Mouse (Mus musculus) midbrain, embryonic 14.5 days (tissue): ENCODE measurements at regions not wholly inside any gene's neighbourhood (a gene's known extent, or its start where the extent isn't known, plus 50 kb on each side); places are given as distances from the start of the nearest gene placed in this dataset.

Experiments
- ATAC-seq: fragments of 200-750 bp; cut with Nextera tagmentation; 2 replicates; pipeline ENCODE4 v1.8.0; 2017; ENCODE audit warnings: moderate number of reproducible peaks, moderate library complexity; ENCODE audit not compliant: low FRiP score, low TSS enrichment
- DNase-seq: peaks from one replicate; pipeline ENCODE4 v3.0.0-alpha.2; 2015
- H3K27ac ChIP-seq: fragments of 300-500 bp; sonication (generic); replicated peaks from 2 replicates; pipeline ENCODE4 v1.5.1; 2014; ENCODE audit warnings: mild to moderate bottlenecking, low read depth, low read length, moderate library complexity
- H3K27me3 ChIP-seq: fragments of 300-500 bp; sonication (generic); 2 replicates; pipeline ENCODE4 v1.6.1; 2014; ENCODE audit warnings: low read length, control low read depth, mixed read lengths; ENCODE audit not compliant: control insufficient read depth, insufficient read depth
- H3K36me3 ChIP-seq: fragments of 300-500 bp; sonication (generic); 2 replicates; pipeline ENCODE4 v1.6.1; 2014; ENCODE audit warnings: low read length, control low read depth; ENCODE audit not compliant: control insufficient read depth, insufficient read depth
- H3K4me1 ChIP-seq: fragments of 300-500 bp; sonication (generic); 2 replicates; pipeline ENCODE4 v1.6.1; 2014; ENCODE audit warnings: mild to moderate bottlenecking, antibody characterized with exemption, low read length, control low read depth; ENCODE audit not compliant: control insufficient read depth, insufficient read depth
- H3K4me2 ChIP-seq: fragments of 300-500 bp; sonication (generic); 2 replicates; pipeline ENCODE4 v1.6.1; 2014; ENCODE audit warnings: mild to moderate bottlenecking, low read length, moderate library complexity
- H3K4me3 ChIP-seq: fragments of 300-500 bp; sonication (generic); replicated peaks from 2 replicates; pipeline ENCODE4 v1.5.1; 2014; ENCODE audit warnings: low read depth, low read length
- H3K9ac ChIP-seq: fragments of 300-500 bp; sonication (generic); replicated peaks from 2 replicates; pipeline ENCODE4 v1.6.1; 2014; ENCODE audit warnings: mild to moderate bottlenecking, low read length, moderate library complexity
- H3K9me3 ChIP-seq: fragments of 300-500 bp; sonication (generic); 2 replicates; pipeline ENCODE4 v1.6.1; 2016; ENCODE audit warnings: low read length, control low read depth, mixed read lengths; ENCODE audit not compliant: control insufficient read depth
- WGBS: fragments of 180-500 bp; shearing (Covaris S2); extraction: QIAGEN DNeasy Blood & Tissue Kit; methylation state at CpG from one replicate; pipeline ENCODE4 v1.1.7; 2014; 5-methylcytosine and 5-hydroxymethylcytosine counted together

DNA sequence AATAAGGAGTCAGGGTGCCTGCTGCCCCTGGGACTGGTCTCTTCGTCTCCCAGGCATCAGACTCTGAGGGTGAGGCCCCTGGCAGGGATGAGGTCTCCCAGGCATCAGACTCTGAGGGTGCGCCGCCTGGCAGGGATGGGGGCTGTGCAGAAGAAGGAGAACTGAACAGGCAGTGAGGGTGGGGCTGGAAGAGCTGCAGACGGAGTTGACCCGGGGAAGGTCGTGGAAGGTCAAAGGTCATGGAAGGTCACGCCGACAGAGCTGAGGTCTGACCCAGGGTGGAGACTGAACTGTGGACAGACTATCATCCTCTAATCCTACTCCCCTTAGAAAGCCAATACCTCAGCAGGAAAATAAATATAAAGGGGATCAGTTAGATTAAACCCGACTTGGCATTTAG, 50.6 kb upstream of the Grik3 start:
- Histone ChIP-seq H3K4me1 (peaks cover 6% of the 10 kb centered on the region; the same call in 1 of the 2 replicates), H3K9ac (no peak overlapping the region), H3K27me3 (no peaks in the 10 kb centered on the region), H3K9me3 (no peaks in the 10 kb centered on the region), H3K4me2 (no peak overlapping the region), H3K4me3 (no peak overlapping the region), H3K27ac (no peak overlapping the region), H3K36me3 (no peaks in the 10 kb centered on the region)
- DNase-seq (no peak), ATAC-seq (no peak)
- 13% methylated on average over 9 of the region's 9 CpGs for WGBS

DNA sequence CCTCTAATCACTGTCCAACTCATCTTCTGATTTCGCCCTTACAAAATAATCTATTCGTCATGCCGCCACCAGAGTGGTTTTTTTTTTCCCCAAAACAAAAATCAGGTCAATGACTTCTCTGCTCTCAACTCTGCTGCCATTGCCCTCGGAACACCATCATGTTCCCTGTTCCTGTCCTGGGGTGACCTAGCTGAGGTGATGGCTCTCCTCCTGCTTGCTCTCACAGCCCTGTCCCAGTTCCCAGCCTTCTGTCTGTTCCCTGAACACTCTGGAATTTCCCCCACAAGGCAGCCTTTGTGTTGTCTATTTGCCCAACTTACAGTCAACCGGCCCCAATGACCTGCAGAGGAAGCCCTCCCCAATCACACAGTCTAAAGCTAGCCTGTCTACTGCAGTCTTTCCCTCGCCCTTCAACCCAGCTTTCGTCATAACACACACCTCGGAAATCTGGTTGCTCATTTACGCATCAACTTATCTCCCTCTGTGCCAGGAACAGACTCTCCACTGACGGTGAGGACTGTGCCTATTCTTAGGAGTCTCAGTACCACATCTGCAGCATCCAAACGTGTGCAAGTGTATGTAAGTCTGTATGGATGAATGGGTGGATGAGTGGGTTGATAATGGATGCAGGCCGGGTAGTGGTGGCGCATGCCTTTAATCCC, 53.2 kb upstream of the Grik3 start:
- Histone ChIP-seq H3K4me3 (no peak overlapping the region), H3K27me3 (no peaks in the 10 kb centered on the region), H3K4me1 (peaks cover 6% of the 10 kb centered on the region; the same call in 1 of the 2 replicates), H3K9ac (no peak overlapping the region), H3K9me3 (no peaks in the 10 kb centered on the region), H3K27ac (no peak overlapping the region), H3K36me3 (no peaks in the 10 kb centered on the region), H3K4me2 (no peak overlapping the region)
- WGBS = 81% methylated on average over 13 of the region's 13 CpGs
- ATAC-seq (no peak), DNase-seq (no peak)

- H3K27ac ChIP-seq = no peak overlapping the region
- H3K9me3 ChIP-seq = no peaks in the 10 kb centered on the region
- H3K4me3 ChIP-seq = no peak overlapping the region
- H3K36me3 ChIP-seq = no peaks in the 10 kb centered on the region
- H3K4me2 ChIP-seq = no peak overlapping the region
- 34% methylated on average over 3 of the region's 3 CpGs for WGBS
- H3K9ac ChIP-seq = no peak overlapping the region
- H3K27me3 ChIP-seq = no peaks in the 10 kb centered on the region
- no peaks in the 10 kb centered on the region for H3K4me1 ChIP-seq
- ATAC-seq (no peak), DNase-seq (no peak)
Measured at GRCm38 (mm10) chr4:125433511-125433910, 57.0 kb upstream of the Grik3 start.

GRCm38 (mm10) chr4:125431648-125432047, 58.9 kb upstream of the Grik3 start:
- H3K4me3 ChIP-seq = no peak overlapping the region
- ATAC-seq = no peak

GRCm38 (mm10) chr4:125430845-125431244, 59.7 kb upstream of the Grik3 start:
- H3K4me2 ChIP-seq = no peak overlapping the region
- DNase-seq (no peak), ATAC-seq (no peak)
- no peak overlapping the region for H3K27ac ChIP-seq
- no peaks in the 10 kb centered on the region for H3K9me3 ChIP-seq
- H3K4me1 ChIP-seq = no peaks in the 10 kb centered on the region
- 71% methylated on average over 4 of the region's 4 CpGs for WGBS
- H3K9ac ChIP-seq = no peak overlapping the region
- no peaks in the 10 kb centered on the region for H3K36me3 ChIP-seq
- H3K4me3 ChIP-seq = no peak overlapping the region
- H3K27me3 ChIP-seq = no peaks in the 10 kb centered on the region

More at GRCm38 (mm10) chr4:125431648-125432047, 58.9 kb upstream of the Grik3 start:
- no peak overlapping the region for H3K4me2 ChIP-seq
- H3K9ac ChIP-seq = no peak overlapping the region
- DNase-seq = no peak
- no peaks in the 10 kb centered on the region for H3K9me3 ChIP-seq
- no peaks in the 10 kb centered on the region for H3K27me3 ChIP-seq
- H3K4me1 ChIP-seq = no peaks in the 10 kb centered on the region
- no peaks in the 10 kb centered on the region for H3K36me3 ChIP-seq
- no peak overlapping the region for H3K27ac ChIP-seq

DNA sequence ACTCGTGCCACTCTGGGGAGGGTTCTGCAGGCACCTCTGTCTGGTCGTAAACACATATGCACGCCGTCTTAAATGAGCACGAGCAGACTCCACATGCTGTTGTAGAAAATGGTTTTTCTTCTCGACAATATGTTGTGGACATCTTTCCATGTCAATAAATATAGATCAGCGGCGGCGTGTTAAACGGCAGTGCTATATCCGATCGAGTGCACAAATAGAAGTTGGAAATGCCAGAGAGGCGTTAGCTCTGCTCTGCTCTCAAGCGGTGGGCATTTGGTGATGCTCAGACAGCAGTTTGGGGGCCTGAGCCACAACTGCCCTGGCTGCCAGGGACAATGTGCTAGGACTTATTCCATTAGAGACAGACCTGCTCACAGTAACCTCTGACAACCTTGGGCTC, 61.8 kb upstream of the Grik3 start:
- ATAC-seq (no peak), DNase-seq (no peak)
- Histone ChIP-seq H3K27ac (no peak overlapping the region), H3K27me3 (no peaks in the 10 kb centered on the region), H3K4me1 (no peaks in the 10 kb centered on the region), H3K9me3 (no peaks in the 10 kb centered on the region), H3K36me3 (no peaks in the 10 kb centered on the region), H3K4me3 (no peak overlapping the region), H3K4me2 (no peak overlapping the region), H3K9ac (no peak overlapping the region)
- 89% methylated on average over 14 of the region's 14 CpGs for WGBS

GRCm38 (mm10) chr4:125420561-125421241, 69.8 kb upstream of the Grik3 start:
- 51% methylated on average over 5 of the region's 5 CpGs for WGBS
- Histone ChIP-seq H3K9me3 (no peaks in the 10 kb centered on the region), H3K9ac (no peak overlapping the region), H3K27me3 (no peaks in the 10 kb centered on the region), H3K4me3 (no peak overlapping the region), H3K4me1 (no peaks in the 10 kb centered on the region), H3K4me2 (no peak overlapping the region), H3K27ac (no peak overlapping the region), H3K36me3 (no peaks in the 10 kb centered on the region)
- ATAC-seq (no peak), DNase-seq (no peak)

DNA sequence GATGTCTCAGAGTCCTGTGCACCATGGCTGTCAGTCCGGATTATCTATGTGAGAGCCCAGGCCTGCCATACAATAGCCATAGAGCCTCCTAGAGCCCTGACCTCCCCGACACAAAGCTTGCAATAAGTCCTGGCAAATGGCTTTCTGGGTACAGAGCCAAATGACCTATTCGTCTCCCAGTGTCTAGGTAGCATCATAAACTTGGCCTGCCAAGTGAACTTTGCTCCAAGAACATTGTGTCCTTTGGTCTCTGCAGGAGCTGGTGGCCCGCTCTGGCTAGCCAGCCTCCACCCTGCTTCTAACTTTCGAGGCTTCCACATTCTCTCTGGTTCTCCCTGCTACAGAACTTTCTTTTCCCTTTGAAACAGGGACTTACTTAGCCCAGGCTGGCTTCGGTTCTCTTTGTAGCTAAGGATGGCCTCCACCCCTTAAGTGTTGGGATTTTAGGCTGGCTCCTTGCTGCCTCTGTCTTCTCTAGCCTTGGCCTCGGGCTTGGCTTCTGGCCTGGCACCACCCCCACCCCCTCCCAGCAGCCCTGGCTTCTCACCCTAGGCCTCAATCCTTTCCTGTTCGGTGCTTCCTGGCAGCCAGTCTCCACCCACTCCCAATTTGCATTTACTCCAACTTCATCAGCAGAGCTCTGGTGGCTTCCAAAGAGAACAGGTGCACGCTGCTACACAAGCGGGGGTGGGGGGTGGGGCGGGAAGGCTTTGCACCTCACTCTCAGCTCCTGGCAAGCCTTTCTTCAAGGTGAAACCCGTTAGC, 70.8 kb upstream of the Grik3 start:
- no peaks in the 10 kb centered on the region for H3K36me3 ChIP-seq
- H3K27me3 ChIP-seq = no peaks in the 10 kb centered on the region
- H3K9ac ChIP-seq = no peak overlapping the region
- ATAC-seq (no peak), DNase-seq (no peak)
- H3K27ac ChIP-seq = no peak overlapping the region
- H3K4me2 ChIP-seq = no peak overlapping the region
- no peaks in the 10 kb centered on the region for H3K9me3 ChIP-seq
- no peaks in the 10 kb centered on the region; the same call in 1 of the 2 replicates for H3K4me1 ChIP-seq
- WGBS = 45% methylated on average over 12 of the region's 12 CpGs
- H3K4me3 ChIP-seq = no peak overlapping the region
